Mouse (Mus musculus) intestine, embryonic 14.5 days (tissue): ENCODE results near the gene Phgdh. TPM values are rescaled to one million over a fixed set of nuclear protein-coding genes. Genes with fewer than 3 reads are reported as not detected.

ENCODE experiments used
- ATAC-seq: fragments of 200-750 bp; cut with Nextera tagmentation; replicated peaks from 2 replicates; pipeline ENCODE4 v1.8.0; 2017; ENCODE audit warnings: low read depth, moderate number of reproducible peaks, moderate TSS enrichment, moderate library complexity; ENCODE audit not compliant: low FRiP score, low TSS enrichment
- DNase-seq: peaks from one replicate; pipeline ENCODE4 v3.0.0-alpha.2; 2018; ENCODE audit warnings: low spot score
- H3K27ac ChIP-seq: fragments of 300-500 bp; sonication (generic); 2 replicates; pipeline ENCODE4 v1.5.1; 2014; ENCODE audit warnings: low read depth, mild to moderate bottlenecking, control low read depth
- H3K27me3 ChIP-seq: fragments of 300-500 bp; sonication (generic); replicated peaks from 2 replicates; pipeline ENCODE4 v1.6.1; 2014; ENCODE audit warnings: low read length, control low read depth; ENCODE audit not compliant: control insufficient read depth, insufficient read depth
- H3K36me3 ChIP-seq: fragments of 300-500 bp; sonication (generic); 2 replicates; pipeline ENCODE4 v1.6.1; 2014; ENCODE audit warnings: low read length, control low read depth; ENCODE audit not compliant: control insufficient read depth, insufficient read depth
- H3K4me1 ChIP-seq: fragments of 300-500 bp; sonication (generic); replicated peaks from 2 replicates; pipeline ENCODE4 v1.6.1; 2014; ENCODE audit warnings: low read length, control low read depth, mixed read lengths; ENCODE audit not compliant: control insufficient read depth, insufficient read depth
- H3K4me2 ChIP-seq: fragments of 300-500 bp; sonication (generic); 2 replicates; pipeline ENCODE4 v1.6.1; 2014; ENCODE audit warnings: low read length
- H3K4me3 ChIP-seq: fragments of 300-500 bp; sonication (generic); 2 replicates; pipeline ENCODE4 v1.5.1; 2014; ENCODE audit warnings: low read depth, low read length, control low read depth, mixed read lengths
- H3K9ac ChIP-seq: fragments of 300-500 bp; sonication (generic); 2 replicates; pipeline ENCODE4 v1.6.1; 2014; ENCODE audit warnings: mild to moderate bottlenecking, low read length
- H3K9me3 ChIP-seq: fragments of 300-500 bp; sonication (generic); 2 replicates; pipeline ENCODE4 v1.6.1; 2016; ENCODE audit warnings: low read length, control low read depth; ENCODE audit not compliant: control insufficient read depth
- WGBS: fragments of 180-500 bp; shearing (Covaris S2); extraction: QIAGEN DNeasy Blood & Tissue Kit; methylation state at CpG from one replicate; pipeline ENCODE4 v1.1.7; 2014; 5-methylcytosine and 5-hydroxymethylcytosine counted together
- polyA plus RNA-seq: library from polyadenylated mRNA; unstranded; fragments of >200 nt; fragmentation: Nextera tagmentation; extraction: Ambion mirVana; gene quantifications from 2 replicates; pipeline ENCODE4 v1.2.1, GENCODE M21; 2014

The Phgdh gene
- polyA plus RNA-seq, 1 experiment from 2014 or later: 310 TPM

- Histone ChIP-seq H3K4me2 (no peak overlapping the region), H3K27me3 (no peaks in the 10 kb centered on the region), H3K9ac (no peak overlapping the region), H3K36me3 (no peaks in the 10 kb centered on the region), H3K27ac (no peak overlapping the region), H3K4me3 (no peak overlapping the region), H3K9me3 (no peaks in the 10 kb centered on the region), H3K4me1 (peaks cover 14% of the 10 kb centered on the region)
- WGBS: 88% methylated on average over 4 of the region's 4 CpGs
- no peak for ATAC-seq
- DNase-seq: no peak
These were observed 38.5 kb upstream of the Phgdh start for GRCm38 (mm10) chr3:98378267-98378666.

- whole genome bisulfite sequencing: 79% methylated on average over 5 of the region's 5 CpGs
- no peak for ATAC-seq
- no peak for DNase-seq
These were observed 35.2 kb upstream of the Phgdh start for GRCm38 (mm10) chr3:98374980-98375379.

GRCm38 (mm10) chr3:98374062-98374719 is 34.4 kb upstream of the Phgdh start:
- Histone ChIP-seq H3K27me3 (no peaks in the 10 kb centered on the region), H3K27ac (no peak overlapping the region), H3K9me3 (no peaks in the 10 kb centered on the region), H3K4me3 (no peak overlapping the region), H3K36me3 (no peaks in the 10 kb centered on the region), H3K4me2 (no peak overlapping the region), H3K4me1 (peaks cover 2% of the 10 kb centered on the region; the same call in 1 of the 2 replicates), H3K9ac (no peak overlapping the region)
- ATAC-seq (no peak), DNase-seq (no peak)
- 47% methylated on average over 3 of the region's 3 CpGs for WGBS

More at GRCm38 (mm10) chr3:98374980-98375379, 35.2 kb upstream of the Phgdh start:
- Histone ChIP-seq H3K9ac (no peak overlapping the region), H3K9me3 (no peaks in the 10 kb centered on the region), H3K27me3 (no peaks in the 10 kb centered on the region), H3K4me1 (peaks cover 7% of the 10 kb centered on the region; the same call in 1 of the 2 replicates), H3K4me3 (no peak overlapping the region), H3K36me3 (no peaks in the 10 kb centered on the region), H3K4me2 (no peak overlapping the region), H3K27ac (no peak overlapping the region)

GRCm38 (mm10) chr3:98368776-98369175 is 29.0 kb upstream of the Phgdh start:
- Histone ChIP-seq H3K36me3 (no peaks in the 10 kb centered on the region), H3K9ac (no peak overlapping the region), H3K4me1 (no peaks in the 10 kb centered on the region), H3K4me3 (no peak overlapping the region), H3K4me2 (no peak overlapping the region), H3K27me3 (no peaks in the 10 kb centered on the region), H3K27ac (no peak overlapping the region), H3K9me3 (no peaks in the 10 kb centered on the region)
- 84% methylated on average over 2 of the region's 2 CpGs for WGBS
- ATAC-seq (no peak), DNase-seq (no peak)

- H3K27me3 ChIP-seq: no peaks in the 10 kb centered on the region
- no peaks in the 10 kb centered on the region for H3K36me3 ChIP-seq
- DNase-seq (no peak), ATAC-seq (no peak)
- H3K9me3 ChIP-seq: no peaks in the 10 kb centered on the region
- 60% methylated on average over 4 of the region's 4 CpGs for WGBS
- no peak overlapping the region for H3K4me3 ChIP-seq
- H3K4me2 ChIP-seq: no peak overlapping the region
- no peak overlapping the region for H3K9ac ChIP-seq
- H3K27ac ChIP-seq: no peak overlapping the region
- no peaks in the 10 kb centered on the region for H3K4me1 ChIP-seq
These were observed 28.5 kb upstream of the Phgdh start for GRCm38 (mm10) chr3:98368283-98368682.

- DNase-seq: no peak
- Histone ChIP-seq H3K4me1 (no peaks in the 10 kb centered on the region), H3K4me3 (no peak overlapping the region), H3K27me3 (no peaks in the 10 kb centered on the region), H3K36me3 (no peaks in the 10 kb centered on the region), H3K9me3 (no peaks in the 10 kb centered on the region), H3K9ac (no peak overlapping the region), H3K27ac (no peak overlapping the region), H3K4me2 (no peak overlapping the region)
- WGBS: 76% methylated on average over 4 of the region's 4 CpGs
- no peak for ATAC-seq
These were observed 27.0 kb upstream of the Phgdh start for GRCm38 (mm10) chr3:98366823-98367222.

- no peak overlapping the region for H3K9ac ChIP-seq
- ATAC-seq (no peak), DNase-seq (no peak)
- WGBS: 85% methylated on average over 3 of the region's 3 CpGs
- H3K36me3 ChIP-seq: no peaks in the 10 kb centered on the region
- no peak overlapping the region for H3K4me3 ChIP-seq
- H3K27me3 ChIP-seq: no peaks in the 10 kb centered on the region
- H3K4me1 ChIP-seq: no peaks in the 10 kb centered on the region
- no peak overlapping the region for H3K4me2 ChIP-seq
- no peak overlapping the region for H3K27ac ChIP-seq
- H3K9me3 ChIP-seq: no peaks in the 10 kb centered on the region
These were observed 26.3 kb upstream of the Phgdh start for GRCm38 (mm10) chr3:98366086-98366485.

- H3K9ac ChIP-seq: no peak overlapping the region
- no peaks in the 10 kb centered on the region for H3K36me3 ChIP-seq
- no peak overlapping the region for H3K27ac ChIP-seq
- H3K4me3 ChIP-seq: no peak overlapping the region
- no peak for ATAC-seq
- 31% methylated on average over 2 of the region's 2 CpGs for WGBS
- H3K27me3 ChIP-seq: no peaks in the 10 kb centered on the region
- no peaks in the 10 kb centered on the region for H3K4me1 ChIP-seq
- no peak for DNase-seq
- no peak overlapping the region for H3K4me2 ChIP-seq
- no peaks in the 10 kb centered on the region for H3K9me3 ChIP-seq
These were observed 23.0 kb upstream of the Phgdh start for GRCm38 (mm10) chr3:98362753-98363152.

- Histone ChIP-seq H3K4me1 (no peaks in the 10 kb centered on the region), H3K4me3 (no peak overlapping the region), H3K27ac (no peak overlapping the region), H3K27me3 (no peaks in the 10 kb centered on the region), H3K9ac (no peak overlapping the region), H3K36me3 (no peaks in the 10 kb centered on the region), H3K9me3 (no peaks in the 10 kb centered on the region), H3K4me2 (no peak overlapping the region)
- 65% methylated on average over 3 of the region's 3 CpGs for WGBS
- DNase-seq: no peak
- ATAC-seq: no peak
These were observed 17.0 kb upstream of the Phgdh start for GRCm38 (mm10) chr3:98356632-98357370.
